Mouse (Mus musculus): ENCODE data around the gene Dnmt3l. TPM values are rescaled to one million over a fixed set of nuclear protein-coding genes. Genes with fewer than 3 reads are reported as not detected.

The Dnmt3l gene
- total and polyA plus RNA-seq, 2 experiments from 2014 or later = not detected

DNA sequence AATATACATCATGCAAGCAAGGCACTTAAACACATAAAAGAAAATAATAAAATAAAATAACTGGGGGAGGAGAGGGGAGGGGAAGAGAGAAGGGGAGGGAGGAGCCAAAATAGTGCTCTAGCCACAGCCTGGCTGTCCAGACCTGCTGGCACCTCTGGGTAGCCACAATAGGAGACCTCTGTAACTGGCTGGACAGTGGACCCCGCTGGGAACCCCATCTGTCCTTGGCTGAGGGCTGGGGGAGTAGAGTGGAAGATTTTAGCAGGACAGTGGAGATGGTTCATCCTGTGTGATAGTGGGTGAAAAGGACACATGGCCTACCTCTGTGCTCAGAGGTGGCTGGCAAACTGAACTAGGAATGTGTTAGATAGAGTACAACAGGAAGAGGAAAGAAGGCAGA, 2.8 kb downstream of the Dnmt3l start:
- no peak overlapping the region for H3K27ac ChIP-seq (ENCODE audit: low read depth)
- TF ChIP-seq CTCF (IDR thresholded peaks at IDR 0.05; ENCODE audit: low read depth) = no peak
- no peak for TF ChIP-seq EP300 (IDR thresholded peaks at IDR 0.05; ENCODE audit: low read depth)

DNA sequence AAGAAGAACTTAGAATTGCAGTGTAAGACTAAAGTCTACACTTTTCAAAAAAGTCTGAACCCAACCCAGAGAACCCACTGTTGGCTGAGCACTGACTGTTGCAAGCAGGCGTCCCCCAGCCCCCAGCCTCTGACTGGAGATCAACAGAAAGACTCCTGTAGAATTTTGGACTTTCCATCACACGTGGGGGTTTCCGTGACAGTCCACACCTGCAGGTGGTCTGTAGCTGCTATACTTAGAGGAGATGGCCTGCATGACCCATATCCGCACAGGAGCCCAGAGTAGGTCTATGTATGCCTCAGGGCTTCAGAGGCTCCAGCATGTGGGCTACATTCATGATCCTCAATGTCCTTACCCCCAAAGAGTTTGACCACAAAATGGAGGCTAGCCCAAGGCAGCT, 4.6 kb downstream of the Dnmt3l start:
- H3K36me3 ChIP-seq (replicated peaks; ENCODE audit: control insufficient read depth, insufficient read depth, low read length) = no peaks in the 10 kb centered on the region
- no peak overlapping the region for H3K4me3 ChIP-seq (ENCODE audit: low read depth, low read length)
- ATAC-seq (ENCODE audit: insufficient read depth, low read depth) = no peak
- H3K4me1 ChIP-seq (ENCODE audit: control insufficient read depth, insufficient read depth) = 0 out of 2 replicates have a peak, but pooled peaks cover 4% of the 10 kb centered on the region
- H3K9me3 ChIP-seq (replicated peaks; ENCODE audit: control insufficient read depth, low read length) = no peaks in the 10 kb centered on the region
- no peak for TF ChIP-seq CTCF (IDR thresholded peaks at IDR 0.05; ENCODE audit: low read depth)
- no peak for TF ChIP-seq EP300 (IDR thresholded peaks at IDR 0.05; ENCODE audit: low read depth)
- no peak overlapping the region for H3K27ac ChIP-seq (ENCODE audit: low read depth)
- WGBS = 82% methylated on average over 4 of the region's 4 CpGs
- peaks cover 9% of the 10 kb centered on the region for H3K27me3 ChIP-seq (ENCODE audit: control insufficient read depth, insufficient read depth, low read length)
- no peak overlapping the region for H3K9ac ChIP-seq (replicated peaks; ENCODE audit: low read depth, low read length)
- no peak overlapping the region for H3K4me2 ChIP-seq (ENCODE audit: low read depth, low read length)
- no peak for DNase-seq (ENCODE audit: low spot score)

More for the DNA sequence above, 2.8 kb downstream of the Dnmt3l start:
- no peak overlapping the region for H3K4me3 ChIP-seq (ENCODE audit: low read depth, low read length)
- ATAC-seq (ENCODE audit: insufficient read depth, low read depth) (no peak), DNase-seq (ENCODE audit: low spot score) (no peak)
- H3K36me3 ChIP-seq (replicated peaks; ENCODE audit: control insufficient read depth, insufficient read depth, low read length) = no peaks in the 10 kb centered on the region
- no peak overlapping the region for H3K4me2 ChIP-seq (ENCODE audit: low read depth, low read length)
- peaks cover 13% of the 10 kb centered on the region for H3K27me3 ChIP-seq (ENCODE audit: control insufficient read depth, insufficient read depth, low read length)
- 0 out of 2 replicates have a peak, but pooled peaks cover 4% of the 10 kb centered on the region for H3K4me1 ChIP-seq (ENCODE audit: control insufficient read depth, insufficient read depth)
- H3K9ac ChIP-seq (replicated peaks; ENCODE audit: low read depth, low read length) = no peak overlapping the region
- 64% methylated on average over 1 of the region's 1 CpGs for WGBS
- no peaks in the 10 kb centered on the region for H3K9me3 ChIP-seq (replicated peaks; ENCODE audit: control insufficient read depth, low read length)

GRCm38 (mm10) chr10:78048061-78048730, 6.4 kb downstream of the Dnmt3l start:
- Histone ChIP-seq H3K27me3 (ENCODE audit: control insufficient read depth, insufficient read depth, low read length) (peaks cover 1% of the 10 kb centered on the region), H3K27ac (ENCODE audit: low read depth) (no peak overlapping the region), H3K36me3 (replicated peaks; ENCODE audit: control insufficient read depth, insufficient read depth, low read length) (no peaks in the 10 kb centered on the region), H3K4me1 (ENCODE audit: control insufficient read depth, insufficient read depth) (0 out of 2 replicates have a peak, but pooled peaks cover 4% of the 10 kb centered on the region), H3K4me2 (ENCODE audit: low read depth, low read length) (no peak overlapping the region), H3K9ac (replicated peaks; ENCODE audit: low read depth, low read length) (no peak overlapping the region), H3K9me3 (replicated peaks; ENCODE audit: control insufficient read depth, low read length) (no peaks in the 10 kb centered on the region), H3K4me3 (ENCODE audit: low read depth, low read length) (no peak overlapping the region)
- ATAC-seq (ENCODE audit: insufficient read depth, low read depth) (no peak), DNase-seq (ENCODE audit: low spot score) (no peak)
- WGBS = 80% methylated on average over 9 of the region's 10 CpGs
- TF ChIP-seq EP300 (IDR thresholded peaks at IDR 0.05; ENCODE audit: low read depth) (no peak), CTCF (IDR thresholded peaks at IDR 0.05; ENCODE audit: low read depth) (no peak)

GRCm38 (mm10) chr10:78049519-78050035, 7.8 kb downstream of the Dnmt3l start:
- ATAC-seq (ENCODE audit: insufficient read depth, low read depth) = no peak
- Histone ChIP-seq H3K9me3 (replicated peaks; ENCODE audit: control insufficient read depth, low read length) (no peaks in the 10 kb centered on the region), H3K4me2 (ENCODE audit: low read depth, low read length) (no peak overlapping the region), H3K27me3 (ENCODE audit: control insufficient read depth, insufficient read depth, low read length) (no peaks in the 10 kb centered on the region), H3K36me3 (replicated peaks; ENCODE audit: control insufficient read depth, insufficient read depth, low read length) (no peaks in the 10 kb centered on the region), H3K9ac (replicated peaks; ENCODE audit: low read depth, low read length) (no peak overlapping the region), H3K4me1 (ENCODE audit: control insufficient read depth, insufficient read depth) (no peaks in the 10 kb centered on the region), H3K27ac (ENCODE audit: low read depth) (no peak overlapping the region), H3K4me3 (ENCODE audit: low read depth, low read length) (no peak overlapping the region)
- no peak for DNase-seq (ENCODE audit: low spot score)
- 48% methylated on average over 11 of the region's 11 CpGs for WGBS
- TF ChIP-seq CTCF (IDR thresholded peaks at IDR 0.05; ENCODE audit: low read depth) (no peak), EP300 (IDR thresholded peaks at IDR 0.05; ENCODE audit: low read depth) (no peak)

GRCm38 (mm10) chr10:78054633-78055565, 13.2 kb downstream of the Dnmt3l start:
- no peaks in the 10 kb centered on the region for H3K36me3 ChIP-seq (replicated peaks; ENCODE audit: control insufficient read depth, insufficient read depth, low read length)
- H3K9ac ChIP-seq (replicated peaks; ENCODE audit: low read depth, low read length) = no peak overlapping the region
- WGBS = 57% methylated on average over 19 of the region's 19 CpGs
- H3K27ac ChIP-seq (ENCODE audit: low read depth) = no peak overlapping the region
- H3K4me1 ChIP-seq (ENCODE audit: control insufficient read depth, insufficient read depth) = no peaks in the 10 kb centered on the region
- H3K9me3 ChIP-seq (replicated peaks; ENCODE audit: control insufficient read depth, low read length) = no peaks in the 10 kb centered on the region
- DNase-seq (ENCODE audit: low spot score) = no peak
- ATAC-seq (ENCODE audit: insufficient read depth, low read depth) = no peak
- no peaks in the 10 kb centered on the region for H3K27me3 ChIP-seq (ENCODE audit: control insufficient read depth, insufficient read depth, low read length)
- TF ChIP-seq CTCF (IDR thresholded peaks at IDR 0.05; ENCODE audit: low read depth) (no peak), EP300 (IDR thresholded peaks at IDR 0.05; ENCODE audit: low read depth) (no peak)
- no peak overlapping the region for H3K4me2 ChIP-seq (ENCODE audit: low read depth, low read length)
- no peak overlapping the region for H3K4me3 ChIP-seq (ENCODE audit: low read depth, low read length)

Data from heart, postnatal 0 days (tissue).